Mouse (Mus musculus) layer of hippocampus, adult 2 months (tissue): ENCODE results near the gene Magi1. TPM values are rescaled to one million over a fixed set of nuclear protein-coding genes. Genes with fewer than 3 reads are reported as not detected.
A peak's percentile ranks its signal among the peaks of the same experiment; 100 is the strongest.
"Not testable (repeated sequence)": the region's sequence is repeated elsewhere in the genome, so short reads cannot be mapped to it uniquely, and the experiment has no call there.

Source experiments
- DNase-seq, 2 experiments: peaks; one replicate each; pipeline ENCODE4 v3.0.0; 2022; ENCODE audit warnings: low spot score in 2 of 2
- H3K27ac ChIP-seq: fragments of 200-600 bp; 2 replicates; pipeline ENCODE4 v1.8.1; 2022
- H3K4me3 ChIP-seq: fragments of 200-600 bp; 2 replicates; pipeline ENCODE4 v1.8.1; 2022; ENCODE audit warnings: mild to moderate bottlenecking
- CTCF ChIP-seq: fragments of 200-600 bp; conservative IDR thresholded peaks from 2 replicates; pipeline ENCODE4 v1.8.1; 2022; ENCODE audit warnings: antibody characterized with exemption, mild to moderate bottlenecking, moderate library complexity
- total RNA-seq, 2 experiments: library from RNA; stranded (reverse); gene quantifications; 2 replicates each; pipeline ENCODE4 v1.2.3; 2021

Gene Magi1
- total RNA-seq, 2 experiments from 2014 or later = 46.5 to 48.8 TPM

- H3K27ac ChIP-seq = no peak overlapping the region
- DNase-seq = peak; percentile 11 to 49
Observed at GRCm38 (mm10) chr6:93661139-93661538, 622.6 kb downstream of the Magi1 start.

GRCm38 (mm10) chr6:93659534-93659933 lies 624.2 kb downstream of the Magi1 start:
- H3K4me3 ChIP-seq = no peak overlapping the region
- no peak for DNase-seq
- no peak overlapping the region for H3K27ac ChIP-seq
- TF ChIP-seq CTCF = no peak

More at GRCm38 (mm10) chr6:93661139-93661538, 622.6 kb downstream of the Magi1 start:
- H3K4me3 ChIP-seq = no peak overlapping the region
- TF ChIP-seq CTCF = no peak

DNA sequence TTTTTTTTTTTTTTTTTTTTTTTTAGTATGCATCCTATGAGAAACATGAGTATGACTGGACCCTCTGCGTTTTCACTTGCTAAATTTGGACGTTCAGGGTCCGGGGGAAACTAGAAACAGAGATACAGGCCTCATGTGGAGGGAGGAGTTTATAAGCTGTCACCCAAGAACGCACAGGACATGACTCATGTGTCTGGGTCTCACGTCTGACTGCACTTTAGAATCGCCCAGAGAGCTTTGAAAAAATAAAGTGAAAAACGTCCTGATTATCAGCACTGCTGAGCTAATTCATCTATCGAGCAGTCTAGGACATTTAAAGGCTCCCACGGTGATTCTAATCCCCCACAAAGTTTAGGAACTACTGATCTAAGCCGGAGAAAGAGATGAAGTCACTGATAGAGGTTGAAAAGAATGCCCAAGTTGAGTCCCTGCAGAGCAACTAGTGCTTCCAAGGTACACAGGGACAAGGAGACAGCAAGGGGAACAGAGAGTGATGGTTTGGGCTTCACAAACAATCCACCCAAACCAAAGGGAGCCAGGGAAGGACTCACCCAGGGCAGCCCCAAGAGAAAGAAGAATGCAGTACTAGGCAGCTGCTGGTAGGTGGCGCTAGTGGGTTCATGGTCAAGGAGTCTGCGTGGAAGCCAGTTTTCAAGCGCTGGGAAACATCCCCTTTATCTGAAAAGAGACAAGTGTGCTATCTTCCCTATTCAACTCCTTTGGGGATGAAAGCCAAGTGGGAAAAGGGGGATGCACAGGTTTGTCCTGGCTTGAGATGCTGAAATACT lies 626.3 kb downstream of the Magi1 start:
- Histone ChIP-seq H3K4me3 (no peak overlapping the region), H3K27ac (no peak overlapping the region)
- TF ChIP-seq CTCF = peak; percentile 92
- peak; percentile 22 to 76 for DNase-seq

DNA sequence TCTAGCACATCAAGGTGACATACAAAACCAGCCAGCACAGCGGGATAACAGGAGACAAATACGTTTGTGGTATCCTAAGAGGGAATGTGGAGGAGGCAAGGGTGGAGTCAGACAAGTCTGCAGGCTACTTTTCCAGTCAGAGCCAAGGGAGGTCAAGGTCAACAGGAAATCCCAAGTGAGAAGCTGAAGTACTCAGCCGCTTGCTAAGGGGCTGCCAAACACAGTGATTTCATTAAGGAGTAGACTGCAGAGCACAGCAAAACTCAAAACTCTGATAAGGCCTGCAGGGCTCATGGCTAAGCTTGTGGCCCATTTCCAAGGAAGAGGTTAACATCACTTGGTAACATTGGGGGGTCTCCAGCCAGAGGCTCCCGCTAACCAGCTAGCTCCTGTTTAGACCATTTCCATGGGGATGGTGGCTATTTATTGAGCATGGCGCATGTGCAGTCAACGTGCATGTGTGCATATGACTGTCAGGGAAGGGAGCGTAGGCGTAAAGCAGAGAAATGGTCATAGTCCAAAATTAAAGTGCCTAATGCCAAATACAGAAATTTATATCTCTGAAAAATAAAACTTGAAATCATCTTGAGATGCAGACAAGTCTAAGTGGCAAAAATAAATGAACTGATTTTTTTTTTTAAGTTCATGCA lies 635.0 kb downstream of the Magi1 start:
- no peak overlapping the region for H3K4me3 ChIP-seq
- DNase-seq = peak in 1 of 2 experiments; percentile 7
- no peak for TF ChIP-seq CTCF
- H3K27ac ChIP-seq = no peak overlapping the region

DNA sequence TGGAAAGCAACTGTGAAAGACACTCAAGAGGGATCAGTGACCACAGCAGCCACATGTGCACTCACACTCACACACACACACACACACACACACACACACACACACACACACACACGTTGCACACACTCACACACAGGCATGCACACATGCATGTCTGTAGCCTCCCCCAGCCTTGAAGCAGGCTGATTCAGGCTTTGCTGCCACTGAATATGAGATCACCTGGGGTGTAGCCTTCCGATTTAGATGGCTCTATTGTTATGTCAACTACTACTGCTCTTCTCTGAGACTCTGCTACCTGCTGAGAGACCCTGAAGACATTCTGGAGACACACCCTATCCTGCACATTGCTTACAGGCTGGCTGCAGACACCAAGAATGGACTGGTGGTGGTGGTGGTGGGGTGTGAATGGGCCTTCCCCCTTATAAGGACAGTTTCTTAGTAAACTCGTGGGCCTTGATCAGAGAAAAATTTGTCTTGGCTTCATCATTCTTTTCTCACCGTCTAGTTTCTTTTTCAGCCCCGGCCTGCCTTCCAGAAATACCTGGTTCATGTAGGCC lies 653.9 kb downstream of the Magi1 start:
- H3K27ac ChIP-seq, DNase-seq, H3K4me3 ChIP-seq: not testable (repeated sequence)

DNA sequence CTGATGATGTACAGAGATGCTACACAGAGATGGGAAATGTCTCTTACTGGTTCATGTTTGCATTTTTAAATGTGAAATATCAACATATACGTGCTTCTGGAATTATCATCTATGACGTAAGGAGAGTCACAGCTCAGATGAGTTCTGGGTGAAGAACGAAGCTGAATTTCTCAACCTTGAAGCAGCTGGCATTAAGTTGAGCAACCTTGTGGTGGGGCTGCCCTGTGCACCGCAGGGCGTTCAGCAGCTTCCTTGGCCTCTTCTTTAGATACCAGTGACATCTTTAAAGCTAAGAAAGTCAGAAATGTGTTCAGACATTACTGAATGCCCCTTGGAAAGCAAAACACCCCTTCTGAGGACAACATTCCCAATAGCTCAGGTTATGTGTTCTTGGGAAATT lies 656.5 kb downstream of the Magi1 start:
- TF ChIP-seq CTCF = no peak
- no peak for DNase-seq
- H3K27ac ChIP-seq = no peak overlapping the region
- no peak overlapping the region for H3K4me3 ChIP-seq

Other genes starting within 250 kb of the Magi1 start
- gene Slc25a26, start 216.4 kb upstream of the Magi1 start, total RNA-seq = 10 to 100 TPM; 19.3 to 21.1 TPM